Mouse (Mus musculus): ENCODE data around the gene Hnrnpc.
"Not testable (repeated sequence)": the region's sequence is repeated elsewhere in the genome, so short reads cannot be mapped to it uniquely, and the experiment has no call there.

The Hnrnpc gene

GRCm38 (mm10) chr14:52101285-52102157, 2.3 kb downstream of the Hnrnpc start:
- DNase-seq = no peak

GRCm38 (mm10) chr14:52100170-52100960, 3.5 kb downstream of the Hnrnpc start:
- no peak for DNase-seq

GRCm38 (mm10) chr14:52099563-52099962, 4.3 kb downstream of the Hnrnpc start:
- no peak for DNase-seq

GRCm38 (mm10) chr14:52098387-52098786, 5.4 kb downstream of the Hnrnpc start:
- not testable (repeated sequence) for DNase-seq

- not testable (repeated sequence) for DNase-seq
These were observed 6.6 kb downstream of the Hnrnpc start for GRCm38 (mm10) chr14:52097191-52097590.

- no peak for DNase-seq
These were observed 9.3 kb downstream of the Hnrnpc start for GRCm38 (mm10) chr14:52094533-52094932.

- no peak for DNase-seq
These were observed 20.7 kb downstream of the Hnrnpc start for GRCm38 (mm10) chr14:52083083-52083482.

GRCm38 (mm10) chr14:52071599-52072137, 32.2 kb downstream of the Hnrnpc start:
- DNase-seq = no peak

- DNase-seq = no peak
These were observed 37.7 kb downstream of the Hnrnpc start for GRCm38 (mm10) chr14:52066135-52066534.

GRCm38 (mm10) chr14:52061798-52062197, 42.0 kb downstream of the Hnrnpc start:
- DNase-seq = no peak

- DNase-seq = no peak
These were observed 43.0 kb downstream of the Hnrnpc start for GRCm38 (mm10) chr14:52060800-52061199.

- DNase-seq = no peak
These were observed 43.8 kb downstream of the Hnrnpc start for GRCm38 (mm10) chr14:52059982-52060381.

GRCm38 (mm10) chr14:52052720-52053119, 51.1 kb downstream of the Hnrnpc start:
- not testable (repeated sequence) for DNase-seq

GRCm38 (mm10) chr14:52045966-52046565, 57.8 kb downstream of the Hnrnpc start:
- no peak for DNase-seq

GRCm38 (mm10) chr14:52044901-52045678, 58.7 kb downstream of the Hnrnpc start:
- DNase-seq = no peak

GRCm38 (mm10) chr14:52043446-52043845, 60.4 kb downstream of the Hnrnpc start:
- peak in 1 of 2 experiments; percentile 18 for DNase-seq

- not testable (repeated sequence) for DNase-seq
These were observed 61.5 kb downstream of the Hnrnpc start, which contains the start of gene Olfr221 for GRCm38 (mm10) chr14:52042359-52042758. Gene Olfr221, minus strand, starts transcription at chr14:52042459.

- no peak for DNase-seq
These were observed 64.5 kb downstream of the Hnrnpc start for GRCm38 (mm10) chr14:52039332-52039731.

- no peak for DNase-seq
These were observed 67.9 kb downstream of the Hnrnpc start for GRCm38 (mm10) chr14:52035926-52036325.

- no peak for DNase-seq
These were observed 77.5 kb downstream of the Hnrnpc start for GRCm38 (mm10) chr14:52026342-52026741.

- no peak for DNase-seq
These were observed 79.7 kb downstream of the Hnrnpc start for GRCm38 (mm10) chr14:52024133-52024532.
